Mouse (Mus musculus): Measurements from ENCODE around the gene Ctf2. TPM values are rescaled to one million over a fixed set of nuclear protein-coding genes. Genes with fewer than 3 reads are reported as not detected.
A peak's percentile ranks its signal among the peaks of the same experiment; 100 is the strongest.

The Ctf2 gene
- total and polyA plus RNA-seq, 3 experiments: 0.36 TPM; not detected in 2

DNA sequence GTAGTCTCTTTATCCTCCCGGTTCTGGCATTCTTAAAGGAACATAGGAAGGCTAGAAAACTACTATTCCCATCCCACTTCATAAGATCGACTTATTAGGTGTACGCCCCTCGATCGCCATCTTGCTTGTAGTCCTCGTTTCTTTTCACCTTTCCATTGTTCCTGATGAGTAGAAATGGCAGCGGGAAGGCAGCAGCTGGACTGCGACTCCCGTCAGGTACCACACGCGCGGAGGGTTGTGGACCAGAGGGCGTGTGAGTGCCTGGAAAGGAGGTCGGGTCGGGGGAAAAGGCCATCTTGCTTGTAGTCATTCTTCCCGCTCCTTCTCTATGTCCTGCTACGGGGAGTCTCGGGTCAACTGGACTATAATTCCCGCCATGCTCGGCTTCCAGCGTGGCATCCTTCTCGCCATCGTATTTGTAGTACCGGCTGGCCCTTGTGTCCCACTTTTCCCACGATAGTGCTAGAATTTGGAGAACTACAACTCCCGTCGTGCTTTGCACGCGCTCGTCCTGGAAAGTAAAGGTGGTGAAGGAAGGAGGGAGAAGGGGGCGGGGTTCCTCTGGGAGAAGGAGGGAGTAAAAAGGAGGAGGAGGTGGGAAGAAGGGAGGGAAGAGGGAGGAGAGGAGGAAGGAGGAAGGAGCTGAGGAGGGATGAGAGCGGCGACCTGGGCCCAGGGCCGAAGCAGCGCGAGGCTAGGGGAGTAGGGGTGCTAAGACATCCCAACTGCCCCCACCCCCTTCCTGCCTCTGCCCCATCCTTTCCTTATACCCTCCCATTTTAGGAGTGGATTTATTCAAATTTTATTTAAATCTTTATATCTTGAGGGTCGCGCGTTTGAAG lies 13.9 kb upstream of the Ctf2 start:
- peak overlapping the region; percentile 71 to 98 (median 87) for H3K4me3 ChIP-seq (replicated peaks in 1 of 3; ENCODE audit: low read depth in 2 of 3, low read length in 2 of 3, poor library complexity in 1 of 3)
- H3K27me3 ChIP-seq (replicated peaks): no peaks in the 10 kb centered on the region
- H3K9ac ChIP-seq (ENCODE audit: insufficient read depth, low read depth): peak overlapping the region; percentile 73
- H3K4me1 ChIP-seq (ENCODE audit: control insufficient read depth in 1 of 2, insufficient read depth in 2 of 2): peaks cover 4 to 18% of the 10 kb centered on the region in 2 experiments; a peak in 3 of 4 replicates
- H3K4me2 ChIP-seq (ENCODE audit: insufficient read depth, low read depth, poor library complexity, severe bottlenecking): peak overlapping the region; percentile 87
- H3K9me3 ChIP-seq (replicated peaks; ENCODE audit: low read length): peaks cover 2% of the 10 kb centered on the region
- in situ Hi-C loops (cut with MboI; ENCODE audit: low pct_ligation_motif_present, low pct_unique_long_range_greater_than_20kb, low sequenced_read_pairs): no loop called here
- dilution Hi-C loops (cut with MboI; ENCODE audit: extremely low pct_ligation_motif_present, extremely low pct_unique_long_range_greater_than_20kb, low sequenced_read_pairs): no loop called here
- peak overlapping the region; percentile 73 for H3K27ac ChIP-seq (ENCODE audit: insufficient read depth, low read depth)
- no peaks in the 10 kb centered on the region for H3K79me2 ChIP-seq (replicated peaks; ENCODE audit: control insufficient read depth, extremely low read depth, insufficient read depth, poor library complexity, severe bottlenecking)
- peak; percentile 71 for DNase-seq (ENCODE audit: extremely low read depth)
- no peak for TF ChIP-seq JUND (conservative IDR thresholded peaks at IDR 0.05; ENCODE audit: low read depth, low read length)
- peak; percentile 39; the same call in 1 of the 2 replicates for TF ChIP-seq MAZ (IDR thresholded peaks at IDR 0.05; ENCODE audit: low read depth, low read length)
- TF ChIP-seq NELFE (IDR thresholded peaks at IDR 0.05; ENCODE audit: low read depth, low read length): no peak
- TF ChIP-seq TBP (conservative IDR thresholded peaks at IDR 0.05; ENCODE audit: low read depth, low read length): no peak
- peak; percentile 46; the same call in 1 of the 2 replicates for TF ChIP-seq CHD2 (IDR thresholded peaks at IDR 0.05; ENCODE audit: low read length)
- peak; percentile 81; the same call in 1 of the 2 replicates for TF ChIP-seq KAT2A (IDR thresholded peaks at IDR 0.05; ENCODE audit: insufficient replicate concordance, low read length)
- no peak for TF ChIP-seq ZC3H11A (IDR thresholded peaks at IDR 0.05; ENCODE audit: low read depth, low read length)
- peak; percentile 23; the same call in 1 of the 2 replicates for TF ChIP-seq SIN3A (IDR thresholded peaks at IDR 0.05; ENCODE audit: low read length)
- TF ChIP-seq NRF1 (IDR thresholded peaks at IDR 0.05; ENCODE audit: low read depth, low read length): peak; percentile 62
- peak; percentile 43; the same call in 1 of the 2 replicates for TF ChIP-seq ELF1 (IDR thresholded peaks at IDR 0.05; ENCODE audit: low read depth, low read length)
- TF ChIP-seq IRF4 (IDR thresholded peaks at IDR 0.05; ENCODE audit: low read depth, low read length): no peak; the same call in 1 of the 2 replicates
- peak; percentile 88 for TF ChIP-seq HCFC1 (IDR thresholded peaks at IDR 0.05; ENCODE audit: low read depth, low read length)
- TF ChIP-seq CHD1 (IDR thresholded peaks at IDR 0.05; ENCODE audit: low read depth, low read length): no peak
- no peak for TF ChIP-seq RCOR1 (conservative IDR thresholded peaks at IDR 0.05; ENCODE audit: low read depth, low read length)
- peaks cover 25 to 33% of the 10 kb centered on the region in 2 experiments for H3K36me3 ChIP-seq (replicated peaks in 1 of 2; ENCODE audit: control insufficient read depth in 1 of 2, insufficient read depth in 1 of 2, low read length in 1 of 2)

DNA sequence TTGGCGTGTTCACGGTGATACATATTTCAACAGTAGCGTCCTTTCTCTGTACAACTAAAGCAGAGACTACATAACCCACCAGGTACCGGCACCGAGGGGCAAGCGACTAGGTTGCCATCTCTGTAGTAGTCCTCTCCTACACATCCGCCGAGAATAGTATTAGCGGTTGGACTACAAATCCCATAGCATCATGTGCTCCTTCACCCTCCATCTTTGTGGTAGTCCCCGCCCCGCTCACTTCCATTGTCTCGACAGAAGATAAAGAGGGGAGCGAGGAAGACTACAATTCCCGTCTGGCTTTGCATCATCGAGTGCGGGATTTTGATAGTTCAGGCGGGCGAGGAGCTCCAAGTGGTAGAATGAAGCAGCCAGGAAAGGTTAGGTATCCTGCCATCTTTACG lies 13.3 kb upstream of the Ctf2 start:
- Histone ChIP-seq H3K4me1 (ENCODE audit: control insufficient read depth in 1 of 2, insufficient read depth in 2 of 2) (peaks cover 4 to 18% of the 10 kb centered on the region in 2 experiments; a peak in 3 of 4 replicates), H3K27me3 (replicated peaks) (no peaks in the 10 kb centered on the region), H3K9me3 (replicated peaks; ENCODE audit: low read length) (peaks cover 2% of the 10 kb centered on the region), H3K36me3 (replicated peaks in 1 of 2; ENCODE audit: control insufficient read depth in 1 of 2, insufficient read depth in 1 of 2, low read length in 1 of 2) (peaks cover 23 to 26% of the 10 kb centered on the region in 2 experiments), H3K4me2 (ENCODE audit: insufficient read depth, low read depth, poor library complexity, severe bottlenecking) (peak overlapping the region; percentile 87), H3K9ac (ENCODE audit: insufficient read depth, low read depth) (peak overlapping the region; percentile 73), H3K79me2 (replicated peaks; ENCODE audit: control insufficient read depth, extremely low read depth, insufficient read depth, poor library complexity, severe bottlenecking) (no peaks in the 10 kb centered on the region), H3K4me3 (replicated peaks in 1 of 3; ENCODE audit: low read depth in 2 of 3, low read length in 2 of 3, poor library complexity in 1 of 3) (peak overlapping the region; percentile 71 to 98 (median 87)), H3K27ac (ENCODE audit: insufficient read depth, low read depth) (peak overlapping the region; percentile 73)
- in situ Hi-C loops (cut with MboI; ENCODE audit: low pct_ligation_motif_present, low pct_unique_long_range_greater_than_20kb, low sequenced_read_pairs) (no loop called here), dilution Hi-C loops (cut with MboI; ENCODE audit: extremely low pct_ligation_motif_present, extremely low pct_unique_long_range_greater_than_20kb, low sequenced_read_pairs) (no loop called here)
- DNase-seq (ENCODE audit: extremely low read depth): peak; percentile 96
- no peak for TF ChIP-seq JUN (IDR thresholded peaks at IDR 0.05; ENCODE audit: insufficient read depth, low read depth, low read length)
- TF ChIP-seq MAFK (IDR thresholded peaks at IDR 0.05; ENCODE audit: insufficient replicate concordance, low read length): no peak
- TF ChIP-seq ELF1 (IDR thresholded peaks at IDR 0.05; ENCODE audit: low read depth, low read length): peak; percentile 56
- TF ChIP-seq USF2 (conservative IDR thresholded peaks at IDR 0.05; ENCODE audit: low read depth, low read length): no peak
- no peak for TF ChIP-seq ZNF384 (IDR thresholded peaks at IDR 0.05; ENCODE audit: low read depth, low read length)
- TF ChIP-seq NRF1 (IDR thresholded peaks at IDR 0.05; ENCODE audit: low read depth, low read length): peak; percentile 43; the same call in 1 of the 2 replicates
- no peak for TF ChIP-seq MXI1 (IDR thresholded peaks at IDR 0.05; ENCODE audit: low read depth, low read length)
- TF ChIP-seq TBP (conservative IDR thresholded peaks at IDR 0.05; ENCODE audit: low read depth, low read length): no peak; the same call in 1 of the 2 replicates
- peak; percentile 54; the same call in 1 of the 2 replicates for TF ChIP-seq POLR2A (IDR thresholded peaks at IDR 0.05; ENCODE audit: low read depth, low read length)
- TF ChIP-seq NELFE (IDR thresholded peaks at IDR 0.05; ENCODE audit: low read depth, low read length): peak; percentile 66
- no peak for TF ChIP-seq CTCF (conservative IDR thresholded peaks at IDR 0.05 in 1 of 2, IDR thresholded peaks at IDR 0.05 in 1 of 2; ENCODE audit: low read depth in 2 of 2, low read length in 2 of 2)
- no peak; the same call in 1 of the 2 replicates for TF ChIP-seq E2F4 (IDR thresholded peaks at IDR 0.05; ENCODE audit: insufficient replicate concordance, low read depth, low read length)
- no peak for TF ChIP-seq ZKSCAN1 (IDR thresholded peaks at IDR 0.05; ENCODE audit: borderline replicate concordance, low read depth, low read length)
- TF ChIP-seq JUND (conservative IDR thresholded peaks at IDR 0.05; ENCODE audit: low read depth, low read length): no peak
- TF ChIP-seq UBTF (IDR thresholded peaks at IDR 0.05; ENCODE audit: low read depth, low read length): 0 out of 2 replicates have a peak, but pooled peaks have one; percentile 14
- TF ChIP-seq MAX (IDR thresholded peaks at IDR 0.05; ENCODE audit: low read length): peak; percentile 55
- TF ChIP-seq MYC (IDR thresholded peaks at IDR 0.05; ENCODE audit: low read depth, low read length): no peak
- no peak for TF ChIP-seq SMC3 (IDR thresholded peaks at IDR 0.05; ENCODE audit: low read depth, low read length)
- peak; percentile 92; the same call in 1 of the 2 replicates for TF ChIP-seq KAT2A (IDR thresholded peaks at IDR 0.05; ENCODE audit: insufficient replicate concordance, low read length)
- peak; percentile 33; the same call in 1 of the 2 replicates for TF ChIP-seq GABPA (IDR thresholded peaks at IDR 0.05; ENCODE audit: insufficient replicate concordance, low read depth, low read length)
- no peak; the same call in 1 of the 2 replicates for TF ChIP-seq ETS1 (conservative IDR thresholded peaks at IDR 0.05; ENCODE audit: low read depth, low read length)

Data from CH12.LX (cell line).